ENCODE assay signal across 8 mouse cellular contexts in genomic region chr13:23752067-23752741, GRCm38 (mm10). TPM values are rescaled to one million over a fixed set of nuclear protein-coding genes. Genes with fewer than 3 reads are reported as not detected.
DNase-seq lines count a peak whose midpoint lies in the region; ATAC-seq and TF ChIP-seq lines count a peak whose summit lies in the region.
"Not testable (repeated sequence)": the region's sequence is repeated elsewhere in the genome, so short reads cannot be mapped to it uniquely, and the experiment has no call there.

TSS of gene Hist1h3b (plus strand) at chr13:23752267.

- ATAC-seq in embryonic facial prominence, embryonic 15.5 days (ENCODE audit: insufficient number of reproducible peaks, low FRiP score, low TSS enrichment, low read depth), result peak; percentile 84
- peak; percentile 93 for ATAC-seq in kidney, embryonic 14.5 days (ENCODE audit: low FRiP score, low TSS enrichment)
- ATAC-seq in limb, embryonic 15.5 days (ENCODE audit: insufficient number of reproducible peaks, low FRiP score, low TSS enrichment, low read depth), result peak; percentile 84
- ATAC-seq in midbrain, postnatal 0 days (ENCODE audit: low FRiP score), result peak; percentile 75

- not testable (repeated sequence) for TF ChIP-seq CTCF in bone marrow, adult 2 months (IDR thresholded peaks at IDR 0.05; ENCODE audit: control insufficient read depth, insufficient read depth, low read length); midbrain, postnatal 0 days (IDR thresholded peaks at IDR 0.05)

- peak within 1 kb of the TSS; percentile 96 for H3K27ac ChIP-seq in bone marrow, adult 2 months (ENCODE audit: control insufficient read depth, insufficient read depth, low read depth, low read length, poor library complexity)
- H3K27ac ChIP-seq in embryonic facial prominence, embryonic 15.5 days (replicated peaks), result peak within 1 kb of the TSS; percentile 94
- H3K27ac ChIP-seq in heart, embryonic 10.5 days, result peak within 1 kb of the TSS; percentile 98
- peak within 1 kb of the TSS; percentile 97 for H3K27ac ChIP-seq in kidney, embryonic 14.5 days (ENCODE audit: low read depth, low read length)
- H3K27ac ChIP-seq in limb, embryonic 15.5 days, result peak within 1 kb of the TSS; percentile 94
- H3K27ac ChIP-seq in midbrain, postnatal 0 days (ENCODE audit: low read depth, low read length), result peak within 1 kb of the TSS; percentile 83

- peak; percentile 98 for DNase-seq in 3T3-L1 (ENCODE audit: low read depth, low spot score)
- peak; percentile 95 for DNase-seq in heart, embryonic 10.5 days (ENCODE audit: low spot score)
- DNase-seq in midbrain, postnatal 0 days (ENCODE audit: low spot score), result peak; percentile 97
- DNase-seq in spleen, postnatal 14 days (ENCODE audit: low spot score in 2 of 2), result peak; percentile 79 to 86

- peak within 1 kb of the TSS; percentile 74 for H3K4me3 ChIP-seq in bone marrow, adult 2 months (replicated peaks; ENCODE audit: control insufficient read depth, low read depth, low read length)
- peak within 1 kb of the TSS; percentile 45 for H3K4me3 ChIP-seq in embryonic facial prominence, embryonic 15.5 days (replicated peaks)
- H3K4me3 ChIP-seq in heart, embryonic 10.5 days, result peak within 1 kb of the TSS; percentile 55
- H3K4me3 ChIP-seq in kidney, embryonic 14.5 days (ENCODE audit: low read length), result peak within 1 kb of the TSS; percentile 44
- peak within 1 kb of the TSS; percentile 44 for H3K4me3 ChIP-seq in limb, embryonic 15.5 days
- H3K4me3 ChIP-seq in midbrain, postnatal 0 days (ENCODE audit: low read depth, low read length), result peak within 1 kb of the TSS; percentile 41

- H3K9ac ChIP-seq in embryonic facial prominence, embryonic 15.5 days, result not testable (repeated sequence)
- peak within 1 kb of the TSS; percentile 70 for H3K9ac ChIP-seq in kidney, embryonic 14.5 days (ENCODE audit: low read depth, low read length)
- H3K9ac ChIP-seq in limb, embryonic 15.5 days, result 0 out of 2 replicates have a peak within 1 kb of the TSS, but pooled peaks have one; percentile 23
- H3K9ac ChIP-seq in midbrain, postnatal 0 days (replicated peaks; ENCODE audit: low read length, poor library complexity, severe bottlenecking), result 0 out of 2 replicates have a peak within 1 kb of the TSS, but pooled peaks have one; percentile 36

- H3K4me1 ChIP-seq in bone marrow, adult 2 months (ENCODE audit: control insufficient read depth, insufficient read depth, low read length); kidney, embryonic 14.5 days (ENCODE audit: control insufficient read depth, insufficient read depth, low read length); limb, embryonic 15.5 days; midbrain, postnatal 0 days (ENCODE audit: insufficient read depth, low read length): not testable (repeated sequence)
- peaks cover 20% of the 10 kb centered on the region for H3K4me1 ChIP-seq in embryonic facial prominence, embryonic 15.5 days
- peaks cover 15% of the 10 kb centered on the region for H3K4me1 ChIP-seq in heart, embryonic 10.5 days

- H3K9me3 ChIP-seq in embryonic facial prominence, embryonic 15.5 days (replicated peaks); heart, embryonic 10.5 days; kidney, embryonic 14.5 days (ENCODE audit: control insufficient read depth, low read length); limb, embryonic 15.5 days; midbrain, postnatal 0 days (ENCODE audit: low read length): not testable (repeated sequence)

- peak; percentile 80; the same call in 1 of the 2 replicates for TF ChIP-seq POLR2A in bone marrow, adult 2 months (IDR thresholded peaks at IDR 0.05; ENCODE audit: borderline replicate concordance, control insufficient read depth, low read depth, low read length)

- under 1% methylated on average over 20 of the region's 47 CpGs for WGBS in bone marrow, adult 2 months
- WGBS in embryonic facial prominence, embryonic 15.5 days, result under 1% methylated on average over 18 of the region's 47 CpGs
- WGBS in heart, embryonic 10.5 days, result 2% methylated on average over 21 of the region's 47 CpGs
- WGBS in kidney, embryonic 14.5 days, result under 1% methylated on average over 15 of the region's 47 CpGs
- under 1% methylated on average over 16 of the region's 47 CpGs for WGBS in limb, embryonic 15.5 days
- WGBS in midbrain, postnatal 0 days, result 1% methylated on average over 14 of the region's 47 CpGs

- H3K27me3 ChIP-seq in embryonic facial prominence, embryonic 15.5 days; heart, embryonic 10.5 days (ENCODE audit: insufficient read depth, poor library complexity, severe bottlenecking); kidney, embryonic 14.5 days (ENCODE audit: control insufficient read depth, insufficient read depth, low read length); limb, embryonic 15.5 days; midbrain, postnatal 0 days (ENCODE audit: insufficient read depth, low read length): not testable (repeated sequence)

- H3K4me2 ChIP-seq in embryonic facial prominence, embryonic 15.5 days (replicated peaks), result peak within 1 kb of the TSS; percentile 67
- peak within 1 kb of the TSS; percentile 53 for H3K4me2 ChIP-seq in kidney, embryonic 14.5 days (replicated peaks; ENCODE audit: low read depth, low read length)
- peak within 1 kb of the TSS; percentile 67 for H3K4me2 ChIP-seq in limb, embryonic 15.5 days
- H3K4me2 ChIP-seq in midbrain, postnatal 0 days (ENCODE audit: low read depth, low read length, poor library complexity, severe bottlenecking), result peak within 1 kb of the TSS; percentile 68

- H3K36me3 ChIP-seq in embryonic facial prominence, embryonic 15.5 days; heart, embryonic 10.5 days; kidney, embryonic 14.5 days (ENCODE audit: control insufficient read depth, insufficient read depth, low read length); limb, embryonic 15.5 days; midbrain, postnatal 0 days (ENCODE audit: insufficient read depth, low read length): not testable (repeated sequence)

RNA-seq across cellular contexts. Expression of gene Hist1h3b, which starts in this region (rescaled TPM):
- 19.6 TPM in 1 of 2 replicates, not detected in the other for polyA plus RNA-seq in bone marrow, adult 2 months (2011; ENCODE audit: insufficient read depth, insufficient read length, low replicate concordance, missing spikeins)
- polyA plus RNA-seq in embryonic facial prominence, embryonic 15.5 days (2015; fragmentation: Nextera tagmentation; extraction: Ambion mirVana), result 8.4 and 9.7 TPM in 2 replicates
- 2.6 and 3.2 TPM in 2 replicates for polyA plus RNA-seq in heart, embryonic 10.5 days (2016; fragmentation: Nextera tagmentation; extraction: Ambion mirVana)
- polyA plus RNA-seq in kidney, embryonic 14.5 days (2014; fragmentation: Nextera tagmentation; extraction: Ambion mirVana), result 12.5 and 22.2 TPM in 2 replicates
- polyA plus RNA-seq in limb, embryonic 15.5 days (2015; fragmentation: Nextera tagmentation; extraction: Ambion mirVana), result 4.0 and 12.0 TPM in 2 replicates
- total RNA-seq in midbrain, postnatal 0 days (2014; rRNA removed), result 124 and 290 TPM in 2 replicates
- polyA plus RNA-seq in midbrain, postnatal 0 days (2015; fragmentation: Nextera tagmentation; extraction: Ambion mirVana), result 0.50 and 0.51 TPM in 2 replicates

Comparison
In these comparisons a context has a peak if more than half of its experiments do, and no peak if none do; other contexts are left out.
1. Peak in every context shown above with its lines: DNase-seq, ATAC-seq, H3K4me3 ChIP-seq and H3K27ac ChIP-seq.